Mouse (Mus musculus): ENCODE measurements at regions not wholly inside any gene's neighbourhood (a gene's known extent, or its start where the extent isn't known, plus 50 kb on each side); places are given as distances from the start of the nearest gene placed in this dataset.

DNA sequence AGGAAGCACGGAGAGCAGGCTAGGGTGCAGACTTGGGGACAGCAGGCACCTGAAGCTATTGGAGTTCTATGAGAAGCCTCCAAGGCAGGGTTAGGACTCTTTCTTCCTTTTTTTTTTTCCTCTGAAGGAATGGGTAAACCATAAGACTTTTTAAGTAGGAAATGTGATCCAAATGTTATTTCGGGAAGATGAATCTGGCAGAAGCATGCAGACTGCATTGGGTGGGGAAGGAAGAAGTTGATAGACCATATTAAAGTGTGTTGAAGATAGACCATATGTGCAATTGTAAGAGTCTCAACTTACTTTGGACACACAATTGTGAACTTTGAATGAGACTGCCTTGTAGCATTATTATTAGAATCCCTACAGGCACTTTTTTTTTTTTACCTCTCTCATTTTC is 304.5 kb downstream of the Ndfip2 start:
- no peak for DNase-seq

DNA sequence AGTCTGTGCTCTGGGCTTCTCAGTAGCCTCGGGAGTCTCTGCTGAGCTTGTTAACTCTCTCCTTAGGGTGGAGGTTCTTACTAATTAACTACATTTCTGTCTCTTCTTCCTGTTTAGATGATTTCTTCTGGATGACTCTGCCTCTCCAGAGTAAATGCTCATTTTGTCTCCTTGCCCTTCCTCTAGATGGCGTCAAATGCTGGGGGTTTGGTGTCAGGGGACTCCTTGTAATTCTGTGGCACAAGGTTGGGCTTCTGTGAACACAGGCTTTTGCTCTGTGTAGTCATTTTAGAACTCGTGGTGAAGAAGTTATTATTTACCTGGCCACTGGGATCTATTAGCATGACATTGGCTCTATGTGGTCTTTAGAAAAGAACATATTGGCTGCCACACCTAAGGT is 298.4 kb downstream of the Ndfip2 start:
- no peak for DNase-seq

DNA sequence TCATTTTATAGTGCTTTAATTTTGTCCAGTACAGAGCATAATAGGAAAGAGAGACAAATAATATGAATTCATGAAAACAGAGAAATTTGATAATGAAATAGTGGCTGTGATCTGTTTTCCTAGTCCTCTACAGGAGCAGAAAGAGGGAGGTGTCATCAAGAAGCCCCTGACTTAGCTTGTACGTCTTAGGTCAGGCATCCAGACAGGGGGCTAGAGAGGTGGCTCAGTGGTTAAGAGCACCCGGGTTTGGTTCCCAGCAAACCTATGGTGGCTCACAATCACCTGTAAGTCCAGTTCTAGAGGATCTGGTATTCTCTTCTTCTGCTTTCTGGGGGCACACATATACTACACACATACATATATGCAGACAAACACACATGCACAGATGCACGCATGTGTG is 285.7 kb downstream of the Ndfip2 start:
- DNase-seq: no peak

DNA sequence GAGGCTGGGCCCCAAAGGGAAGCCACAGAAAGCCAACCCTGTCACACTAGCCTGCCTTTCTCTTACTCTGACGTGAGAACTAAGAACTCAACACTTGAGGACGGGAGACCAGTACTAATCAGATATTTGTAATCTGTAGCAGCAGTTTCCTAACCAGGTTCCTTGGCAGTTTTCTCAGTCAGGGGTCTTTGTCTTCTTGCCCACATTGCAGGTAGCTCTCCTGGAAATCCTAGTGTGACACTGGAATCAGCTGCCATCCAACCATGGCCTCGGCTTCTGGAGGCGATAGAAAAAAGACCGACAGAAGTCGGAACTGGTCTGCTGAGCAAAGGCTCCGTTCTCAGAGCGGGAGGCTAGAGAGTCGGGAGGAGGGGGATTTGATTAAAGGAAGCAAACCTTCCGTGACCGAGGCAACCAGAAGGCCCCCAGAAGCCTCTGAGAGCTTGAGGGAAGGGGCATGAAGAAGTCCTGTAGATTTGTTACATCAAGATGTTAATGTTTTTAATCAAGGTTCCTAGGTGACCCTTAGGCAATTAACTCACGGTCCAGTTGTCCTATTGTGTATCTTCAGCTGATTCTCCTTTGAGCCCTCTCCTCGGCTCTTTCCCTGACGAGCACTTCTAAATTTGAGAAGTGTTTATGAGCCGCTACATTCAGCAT is 284.2 kb downstream of the Ndfip2 start:
- no peak for DNase-seq

DNA sequence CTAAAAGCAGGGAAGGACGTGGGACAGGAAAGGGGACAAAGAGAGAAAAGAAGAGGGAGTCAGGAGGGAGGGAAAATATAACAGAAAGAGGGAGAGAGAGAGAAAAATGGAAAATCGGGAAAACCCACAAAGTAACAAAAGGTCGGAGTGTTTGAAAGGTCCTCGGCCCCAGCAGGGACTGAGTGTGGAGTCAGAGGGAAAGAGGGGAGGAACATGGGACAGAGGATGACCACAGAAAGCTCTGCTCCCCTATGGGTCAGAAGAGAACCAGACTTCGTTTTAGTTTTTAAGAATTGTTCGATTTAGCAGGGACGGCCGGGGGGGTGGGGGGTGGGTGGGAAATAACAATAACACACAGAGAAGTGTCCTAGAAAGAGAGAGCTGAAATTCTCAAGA is 283.7 kb downstream of the Ndfip2 start:
- DNase-seq: no peak

DNA sequence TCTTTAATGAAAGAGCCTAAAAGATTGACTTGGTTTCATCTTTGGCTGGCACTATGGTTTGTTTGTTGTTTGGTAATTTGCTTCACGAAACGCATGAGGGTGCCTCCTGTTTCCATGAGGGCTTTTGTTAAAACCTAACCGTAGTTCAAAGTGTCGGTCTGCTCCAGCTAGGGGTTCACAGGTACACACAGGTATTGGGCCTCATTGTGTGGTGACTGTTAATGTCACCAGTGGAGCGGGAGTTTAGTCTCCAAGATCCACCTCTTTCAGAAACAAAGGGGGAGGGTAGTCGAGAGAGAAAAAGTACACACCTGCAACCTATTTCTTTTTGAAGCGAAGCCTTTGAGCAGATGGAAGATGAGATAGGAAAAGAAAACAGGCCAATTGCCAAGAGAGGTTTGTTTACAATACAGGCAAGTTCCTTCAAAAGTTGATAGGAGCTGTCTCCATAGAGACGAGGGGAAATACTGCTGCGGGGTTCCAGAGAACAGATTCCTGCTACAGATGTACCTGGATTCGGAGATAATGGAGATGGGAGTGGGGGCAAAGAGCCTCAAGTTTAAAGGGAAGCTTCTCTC is 273.9 kb downstream of the Ndfip2 start:
- DNase-seq: peak; percentile 56

DNA sequence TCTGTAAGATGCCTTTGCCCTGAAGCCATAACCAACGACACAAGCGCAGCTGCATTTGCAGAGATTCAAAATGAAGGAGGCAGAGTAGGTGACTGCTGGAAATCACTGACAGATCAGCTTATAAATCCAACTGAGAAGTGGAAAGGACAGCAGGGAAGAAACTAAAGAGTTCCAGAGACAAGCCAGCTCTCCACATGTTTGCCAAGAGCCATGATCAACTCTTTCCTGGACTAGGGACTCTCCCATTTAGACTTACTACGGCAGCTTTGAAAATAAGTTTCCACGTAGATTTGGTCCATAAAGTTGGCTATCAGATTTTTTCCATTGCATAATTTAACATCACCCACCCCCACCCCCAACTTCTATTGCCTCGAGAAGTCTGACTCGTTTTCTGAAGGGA is 269.7 kb downstream of the Ndfip2 start:
- no peak for DNase-seq

DNA sequence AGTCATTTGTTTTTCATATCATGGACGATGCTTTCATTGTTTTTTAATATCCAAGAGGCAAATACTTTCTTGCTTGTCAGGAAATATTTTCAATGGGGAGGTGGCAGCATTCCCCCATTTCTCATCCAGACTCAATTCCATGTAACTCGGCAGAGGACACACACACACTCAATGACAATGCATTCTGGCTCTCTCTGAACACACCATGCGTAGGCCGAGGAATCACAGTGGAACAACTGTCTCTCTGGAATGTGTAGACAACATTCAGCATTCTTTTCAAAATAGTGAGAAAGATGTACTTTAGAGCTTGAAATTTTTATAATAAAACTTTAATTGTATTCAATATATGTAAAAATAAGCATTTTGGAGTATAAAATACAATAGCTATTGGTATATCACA is 265.5 kb downstream of the Ndfip2 start:
- DNase-seq: no peak

DNA sequence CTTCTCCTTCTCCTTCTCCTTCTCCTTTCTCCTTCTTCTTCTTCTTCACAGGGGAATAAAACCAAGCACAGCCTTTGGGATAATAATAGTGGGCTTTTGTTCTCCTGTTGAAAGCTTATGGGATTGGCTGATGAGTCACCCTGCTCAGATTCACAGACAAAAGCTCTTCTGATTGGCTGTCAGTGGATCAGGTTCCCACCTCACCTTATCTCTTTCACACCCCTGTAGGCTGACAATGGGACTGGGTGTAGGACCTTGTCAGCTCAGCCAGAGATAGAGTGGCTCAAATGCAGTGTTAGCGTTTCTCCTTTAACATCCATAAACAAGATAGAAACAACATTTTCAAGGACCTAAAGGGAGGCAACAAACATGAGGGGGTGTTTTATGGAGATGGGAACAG is 263.9 kb downstream of the Ndfip2 start:
- DNase-seq: no peak

DNA sequence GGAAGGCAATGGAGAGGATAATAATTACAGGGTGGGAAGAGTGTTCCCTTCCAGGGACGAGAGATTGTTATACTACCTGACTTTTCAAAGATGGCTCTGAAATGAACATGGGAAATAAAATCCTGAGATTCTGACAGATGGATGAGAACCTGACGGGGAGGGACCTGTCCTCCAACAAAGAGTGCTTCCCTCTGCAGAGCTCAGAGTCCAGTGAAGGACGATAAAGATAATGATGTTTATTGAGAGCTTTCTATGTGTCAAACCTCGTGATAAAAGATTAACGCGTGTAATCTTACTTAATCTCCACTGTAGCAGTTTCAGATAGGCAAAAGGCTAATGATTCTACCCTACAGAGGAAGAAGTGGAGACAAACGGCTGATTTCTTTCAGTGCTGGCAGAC is 260.3 kb downstream of the Ndfip2 start:
- no peak for DNase-seq

DNA sequence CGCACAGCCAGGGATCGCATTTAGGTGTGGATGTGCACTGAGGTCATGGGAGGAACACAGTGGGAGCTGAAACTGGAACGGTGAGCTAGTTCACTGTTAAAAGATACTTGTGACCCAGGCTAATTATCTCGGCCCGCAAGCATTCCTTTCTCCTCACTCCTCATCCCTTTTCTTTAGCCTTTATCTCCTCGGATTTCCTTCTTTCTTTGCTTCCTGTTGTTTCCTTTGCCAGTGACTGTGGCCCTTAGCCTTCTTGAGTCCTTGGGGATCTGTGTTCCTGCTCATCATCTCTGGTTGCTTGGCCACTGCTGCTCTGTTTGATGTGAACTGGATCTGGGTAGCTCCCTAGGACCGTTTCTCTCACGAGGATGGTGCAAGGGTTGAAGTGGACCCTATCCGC is 256.0 kb downstream of the Ndfip2 start:
- no peak for DNase-seq

DNA sequence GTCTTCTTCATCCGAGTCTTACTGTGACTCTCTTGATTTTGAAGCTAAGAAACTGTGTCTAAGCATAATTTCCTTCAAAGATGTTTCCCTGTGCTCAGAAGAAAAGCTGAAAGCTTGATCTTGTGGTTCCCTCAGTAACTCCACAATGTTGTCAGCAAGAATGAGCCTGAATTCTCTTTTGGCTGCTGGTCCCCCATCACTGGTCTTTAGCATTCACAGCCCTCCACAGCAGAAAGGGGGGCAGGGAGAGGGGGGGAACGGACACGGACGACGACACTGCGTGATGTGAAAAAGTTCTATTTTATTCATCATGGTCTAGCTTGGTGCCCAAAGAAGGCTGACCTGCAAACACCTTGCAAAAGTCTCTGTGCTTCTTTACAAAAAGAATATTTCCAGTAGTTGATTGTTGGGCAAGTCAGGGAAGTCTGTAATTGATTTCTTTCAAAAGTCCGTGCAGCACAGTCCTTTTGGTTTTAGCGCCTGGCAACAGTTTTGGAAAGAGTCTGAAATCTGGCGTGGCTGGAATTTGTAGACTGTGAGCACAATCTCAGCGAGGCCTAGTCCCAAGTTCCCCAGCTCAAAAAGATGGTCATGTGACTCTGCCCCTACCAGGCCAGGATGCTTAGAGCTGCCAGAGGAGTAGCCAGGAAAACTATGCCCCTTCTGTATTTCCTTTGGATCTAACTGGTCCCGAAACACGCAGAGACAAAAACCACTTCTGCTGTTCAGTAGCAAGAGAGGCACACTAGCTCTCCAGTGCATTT is 254.7 kb downstream of the Ndfip2 start:
- no peak for DNase-seq

DNA sequence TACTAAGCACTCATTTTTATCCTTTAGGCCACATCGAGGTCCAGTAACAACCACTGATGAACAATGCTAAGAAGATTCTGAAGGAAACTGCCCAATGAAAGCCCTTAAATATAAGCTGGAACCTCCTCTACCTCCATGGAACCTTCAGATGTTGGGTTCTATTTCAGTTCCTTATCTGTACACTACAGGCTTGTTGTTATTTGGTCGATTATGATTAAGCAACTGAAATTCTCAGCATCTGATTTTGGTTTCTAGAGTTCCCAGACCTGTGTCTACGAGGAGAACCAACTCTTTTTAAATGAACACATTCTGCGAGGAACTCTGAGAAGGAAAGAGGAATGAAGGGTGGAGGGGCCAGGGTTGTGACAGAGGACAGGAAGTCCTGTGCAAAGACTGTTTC is 253.5 kb downstream of the Ndfip2 start:
- no peak for DNase-seq

DNA sequence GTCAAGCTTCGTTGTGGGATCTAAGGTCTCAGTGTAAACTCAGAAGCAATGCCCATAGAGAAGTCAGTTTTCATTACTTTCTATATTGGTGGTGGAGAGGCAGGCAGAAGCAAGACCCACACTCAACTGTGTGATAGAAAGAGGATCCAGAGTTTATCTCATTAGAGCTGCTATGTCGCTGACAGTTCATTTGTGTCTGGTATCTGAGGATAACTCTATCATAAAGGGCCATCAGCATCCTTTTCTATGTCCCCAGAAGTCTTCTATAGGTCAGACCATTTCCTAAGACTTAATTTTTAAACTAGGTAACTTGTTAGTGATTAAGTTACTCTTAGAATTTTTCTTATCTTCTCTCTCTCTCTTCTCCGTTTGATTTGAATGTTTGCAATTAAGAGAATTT is 252.8 kb downstream of the Ndfip2 start:
- no peak for DNase-seq

DNA sequence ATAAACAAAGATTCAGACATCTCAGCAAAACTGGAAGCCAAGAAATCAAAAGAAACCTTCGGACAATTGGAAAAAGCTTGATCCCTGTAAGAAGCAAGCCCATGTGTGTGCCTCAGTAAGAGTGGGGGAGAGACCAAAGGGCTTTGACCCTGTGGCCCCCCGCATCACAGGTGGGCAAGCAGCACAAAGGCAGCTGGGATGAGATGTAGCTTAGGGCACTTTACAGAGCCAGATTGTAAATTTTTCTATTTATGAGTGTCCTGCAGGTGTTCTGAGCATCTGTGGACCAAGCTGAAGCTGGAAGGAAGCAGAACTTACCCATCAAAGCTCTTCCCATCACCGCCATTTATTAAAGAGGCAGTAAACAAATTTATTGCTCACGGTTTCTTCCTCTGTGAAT is 246.9 kb downstream of the Ndfip2 start:
- no peak for DNase-seq

DNA sequence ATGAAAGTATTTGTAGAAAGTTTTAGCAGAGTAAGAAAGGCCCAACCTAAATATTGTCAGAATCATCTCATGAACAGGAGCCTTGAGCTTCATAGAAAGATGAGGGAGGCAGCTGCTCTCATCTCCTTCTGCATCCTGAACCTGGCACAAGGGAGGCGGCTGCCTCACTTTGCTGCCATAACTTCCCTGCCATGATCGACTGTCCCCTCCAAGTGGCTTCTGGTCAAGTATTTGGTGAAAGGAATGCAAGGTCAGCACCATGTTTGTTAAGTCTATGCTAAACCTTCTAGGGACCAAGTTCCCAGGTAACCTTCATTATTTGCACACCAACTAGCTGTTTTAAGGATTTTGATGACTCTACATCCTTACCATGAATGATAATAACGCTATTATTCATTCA is 246.0 kb downstream of the Ndfip2 start:
- DNase-seq: no peak

DNA sequence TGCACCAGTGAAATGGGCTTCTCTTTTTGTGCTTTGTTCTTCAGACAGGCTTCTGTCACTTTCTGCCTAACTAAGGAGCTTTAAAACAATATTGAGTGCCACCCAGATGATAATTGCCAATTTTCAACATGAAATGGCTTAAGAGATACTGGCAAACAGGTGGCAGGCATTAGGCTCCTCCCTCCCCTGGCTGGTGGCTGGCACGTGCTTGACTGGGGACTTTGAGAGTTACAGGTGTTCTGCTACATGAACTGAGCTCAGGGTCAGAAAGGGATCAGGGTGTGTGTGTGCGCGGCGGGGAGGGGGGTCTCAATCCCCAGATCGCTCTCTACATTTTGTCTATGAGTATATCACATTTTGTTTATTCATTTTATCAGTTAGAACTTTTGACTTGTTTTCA is 245.4 kb downstream of the Ndfip2 start:
- DNase-seq: peak; percentile 81

DNA sequence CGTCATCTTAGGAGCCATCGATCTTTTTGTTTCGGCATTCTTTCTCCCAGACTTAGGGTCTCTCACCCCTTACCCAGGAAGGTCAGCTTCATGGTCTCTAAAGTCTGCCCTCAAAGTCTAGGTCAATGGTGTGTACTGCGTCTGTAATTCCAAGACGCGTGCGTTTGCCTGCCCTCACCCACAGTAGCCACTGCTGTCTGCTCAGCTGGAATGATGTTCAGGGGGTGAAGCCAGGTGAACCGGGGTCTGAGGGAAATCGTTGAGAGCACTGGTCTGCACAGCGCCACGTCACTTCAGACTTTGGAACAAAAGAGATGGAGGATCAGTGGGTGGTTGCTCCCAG is 244.2 kb downstream of the Ndfip2 start:
- no peak for DNase-seq

DNA sequence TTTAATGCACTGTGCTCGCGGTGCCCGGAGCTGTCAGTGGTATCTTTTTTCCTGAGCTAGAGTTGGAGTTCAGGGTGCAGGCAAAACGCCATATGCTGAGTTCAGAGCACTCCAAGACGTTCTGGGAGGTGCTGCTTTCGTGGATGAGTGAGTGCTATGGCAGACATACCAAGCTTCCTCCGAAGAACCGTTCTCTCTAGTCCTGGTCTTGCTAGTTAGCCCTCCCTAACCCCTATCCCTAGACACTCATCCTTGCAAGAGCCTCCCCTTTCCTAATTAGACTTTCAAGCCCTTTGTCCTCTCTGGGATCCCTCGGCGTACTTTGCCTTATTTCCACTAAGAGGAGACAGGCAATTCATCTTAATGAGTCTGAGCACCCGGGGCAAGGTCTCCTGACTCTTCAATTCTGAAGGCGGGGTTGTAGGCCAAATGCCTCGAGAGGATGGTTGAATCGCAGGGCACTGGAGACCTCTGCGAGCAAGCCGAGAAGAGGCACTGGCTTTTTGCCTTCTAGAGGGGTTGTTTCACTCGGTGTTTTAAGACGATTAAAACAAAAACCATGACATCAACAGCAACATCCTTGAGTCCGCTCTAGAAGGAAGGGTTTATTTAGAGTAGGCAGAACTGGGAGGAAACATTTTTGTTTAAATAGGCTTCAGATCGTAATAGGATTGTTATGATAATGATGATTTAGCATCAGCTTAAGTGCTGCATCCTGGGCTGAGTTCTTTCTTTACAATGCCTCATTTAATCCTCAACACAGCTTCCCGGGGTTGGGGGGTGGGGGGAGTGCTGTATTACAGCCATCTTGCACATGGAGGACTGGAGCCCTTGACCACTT is 243.6 kb downstream of the Ndfip2 start:
- no peak for DNase-seq

DNA sequence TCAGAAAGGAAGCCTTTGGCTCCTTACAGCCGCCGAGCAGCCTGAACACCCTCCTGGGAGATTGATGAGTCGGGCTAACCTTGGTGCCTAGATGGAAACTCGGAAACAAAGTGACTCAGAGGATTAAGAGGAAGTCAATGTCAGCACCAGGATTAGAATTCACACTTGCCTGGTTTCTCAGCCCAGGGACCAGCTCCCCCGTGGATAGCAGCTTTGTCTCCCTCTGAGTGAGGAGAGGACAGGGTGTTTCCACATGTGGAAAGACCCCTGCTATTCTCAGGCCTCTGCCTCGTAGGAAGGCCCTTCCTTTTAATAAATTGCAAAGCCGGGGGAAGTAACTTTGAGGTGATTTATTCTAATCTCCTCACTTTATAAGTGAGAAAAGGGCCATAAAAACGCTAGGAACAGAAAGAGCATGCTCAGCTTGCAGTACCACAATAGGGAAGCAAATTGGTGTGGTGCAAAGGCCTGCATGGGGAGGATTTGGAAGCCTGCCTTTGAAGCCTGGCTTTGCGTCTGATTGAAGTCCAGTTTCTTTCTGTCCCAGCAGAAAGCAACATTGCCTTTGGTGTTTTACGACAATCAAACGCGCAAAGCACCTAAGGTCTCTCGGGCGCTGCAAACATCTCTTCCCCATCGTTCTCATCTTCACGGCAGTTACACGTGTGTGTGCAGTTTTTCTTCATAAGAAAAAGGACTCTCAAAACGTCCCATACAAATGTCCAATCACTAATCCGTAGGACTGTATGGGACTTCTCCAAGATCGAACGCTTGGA is 242.8 kb downstream of the Ndfip2 start:
- DNase-seq: no peak

DNA sequence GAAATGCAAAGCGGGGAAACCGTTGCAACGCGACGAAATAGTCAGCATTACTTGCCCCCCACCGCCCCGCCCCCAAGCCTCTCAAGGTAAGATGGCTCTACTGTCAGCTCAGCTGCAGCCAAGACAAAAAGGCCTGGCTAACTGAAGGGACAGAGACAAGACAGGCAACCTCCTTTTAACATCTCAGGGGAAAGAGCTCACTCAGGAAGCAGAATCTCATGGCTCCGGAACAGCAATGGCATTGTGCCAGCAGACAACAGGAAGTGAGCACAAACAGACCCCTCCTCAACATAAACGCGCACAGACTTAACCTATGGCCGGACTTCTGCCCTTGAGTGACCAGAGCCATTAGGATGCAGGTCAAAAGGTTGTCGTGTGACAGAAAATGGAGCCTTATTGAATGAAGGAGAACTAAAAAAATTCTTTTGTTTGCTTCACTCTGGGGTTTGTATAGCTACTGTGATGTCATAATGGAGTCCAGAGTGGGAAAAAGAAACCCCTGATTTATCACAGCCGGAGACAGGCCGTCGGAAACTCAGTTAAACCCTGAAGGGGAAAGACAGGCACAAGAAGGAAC is 241.0 kb downstream of the Ndfip2 start:
- peak; percentile 71 for DNase-seq

DNA sequence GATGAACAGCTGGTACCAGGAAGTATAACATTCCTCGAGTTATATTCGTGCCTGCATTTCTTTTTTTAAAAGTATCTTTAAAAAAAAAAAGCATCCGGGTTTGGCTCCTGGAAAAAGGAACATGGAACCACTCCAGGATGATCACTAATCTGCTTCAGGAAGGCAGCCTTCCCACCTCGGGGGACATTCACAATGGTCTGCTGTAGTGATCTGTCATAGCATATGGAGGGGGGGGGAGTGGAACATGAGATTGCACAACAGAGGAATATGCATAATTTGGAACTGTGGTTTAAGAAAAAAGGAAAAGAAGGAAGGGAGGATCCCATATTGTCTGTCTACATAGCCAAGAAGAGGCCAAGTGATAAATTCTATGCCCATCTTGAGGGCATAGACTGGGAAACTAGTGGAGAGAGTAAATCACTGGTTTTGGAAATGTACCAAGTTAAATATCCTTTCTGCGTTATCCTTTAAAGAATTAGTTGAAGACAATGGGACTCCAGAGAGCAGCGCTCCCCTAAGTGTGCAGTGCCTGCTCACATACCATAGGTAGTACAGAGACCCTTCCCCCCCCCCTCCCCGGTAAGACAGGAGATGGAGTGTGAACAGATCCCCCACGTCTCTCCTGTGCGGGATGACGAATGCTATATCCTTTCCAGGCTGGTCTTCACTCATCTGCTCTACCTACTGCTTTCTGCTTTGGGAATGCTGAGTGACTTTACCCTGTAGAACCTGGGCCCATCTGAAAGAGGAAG is 240.0 kb downstream of the Ndfip2 start:
- DNase-seq: no peak

Measured in thymus, postnatal 14 days (tissue).